Mouse (Mus musculus): ENCODE data around the gene Scn3a. TPM values are rescaled to one million over a fixed set of nuclear protein-coding genes. Genes with fewer than 3 reads are reported as not detected.
"Not testable (repeated sequence)": the region's sequence is repeated elsewhere in the genome, so short reads cannot be mapped to it uniquely, and the experiment has no call there.

Scn3a gene
- total RNA-seq, 1 experiment from 2014 or later = 6.2 TPM

DNA sequence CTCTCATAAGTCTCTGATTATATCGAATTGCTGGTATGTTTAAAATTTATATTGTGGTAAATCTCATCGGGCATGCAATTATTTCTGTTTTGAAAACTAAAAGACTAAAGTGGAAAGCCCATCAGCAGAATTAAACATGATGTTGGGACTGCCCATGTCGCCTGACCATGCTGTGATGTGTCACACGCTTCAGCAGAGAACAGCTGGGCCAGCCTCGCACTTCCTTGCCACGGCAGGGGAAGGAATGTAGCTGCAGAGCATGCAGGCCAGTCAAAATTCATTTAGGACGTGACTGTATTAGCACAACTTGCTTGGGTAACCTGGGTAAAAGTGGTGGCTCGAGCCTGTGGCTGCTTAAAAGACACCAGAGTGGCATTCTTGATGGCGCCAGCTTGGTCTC, 77.0 kb downstream of the Scn3a start:
- DNase-seq = no peak

DNA sequence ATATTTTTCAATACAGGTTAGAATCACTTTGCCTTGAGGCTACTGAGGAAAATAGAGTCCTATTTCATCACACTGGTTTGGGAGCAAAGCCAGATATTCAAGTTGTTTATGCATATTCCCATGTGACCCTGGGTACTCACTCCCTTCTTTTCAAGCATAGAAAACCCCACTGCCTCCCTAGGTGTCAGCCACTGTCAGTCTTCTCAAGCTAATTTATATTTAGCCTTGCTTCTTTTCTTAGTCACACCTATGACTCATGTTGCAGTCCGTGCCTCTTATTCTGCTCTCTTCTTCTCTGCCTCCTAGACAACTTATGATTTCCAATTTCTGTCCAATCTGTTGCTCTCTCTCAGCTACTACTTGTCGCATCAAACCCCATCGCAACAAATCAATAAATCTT, 84.0 kb downstream of the Scn3a start:
- DNase-seq = peak; percentile 14

DNA sequence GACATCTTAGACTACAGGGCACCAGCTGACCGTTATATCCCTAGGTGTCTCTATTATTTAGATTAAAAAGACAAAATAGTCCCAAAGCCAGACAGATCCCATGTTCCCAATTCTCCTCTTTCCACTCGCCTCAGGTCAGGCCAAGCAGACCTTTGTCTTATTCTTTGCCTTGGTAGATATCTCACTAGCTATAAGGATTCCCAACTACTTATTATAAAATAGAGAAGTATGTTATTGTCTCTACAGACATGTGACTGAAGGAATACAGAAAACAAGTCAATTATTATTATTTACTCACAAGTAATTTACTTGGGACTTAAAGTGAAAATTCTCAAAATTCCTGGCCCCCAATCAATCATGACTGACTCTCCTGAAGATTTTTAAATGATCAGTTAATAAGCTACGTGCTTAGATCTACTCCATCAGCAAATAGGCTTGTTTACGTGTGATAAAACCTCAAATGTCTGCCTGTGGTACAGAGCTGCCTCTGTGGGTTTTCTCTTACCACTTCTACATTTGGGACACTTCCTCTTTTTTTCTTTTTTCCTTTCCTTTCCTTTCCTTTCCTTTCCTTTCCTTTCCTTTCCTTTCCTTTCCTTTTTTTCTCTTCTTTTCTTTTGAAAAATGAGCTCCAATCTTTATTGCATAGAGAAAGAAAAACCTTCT, 86.3 kb downstream of the Scn3a start:
- no peak for DNase-seq

DNA sequence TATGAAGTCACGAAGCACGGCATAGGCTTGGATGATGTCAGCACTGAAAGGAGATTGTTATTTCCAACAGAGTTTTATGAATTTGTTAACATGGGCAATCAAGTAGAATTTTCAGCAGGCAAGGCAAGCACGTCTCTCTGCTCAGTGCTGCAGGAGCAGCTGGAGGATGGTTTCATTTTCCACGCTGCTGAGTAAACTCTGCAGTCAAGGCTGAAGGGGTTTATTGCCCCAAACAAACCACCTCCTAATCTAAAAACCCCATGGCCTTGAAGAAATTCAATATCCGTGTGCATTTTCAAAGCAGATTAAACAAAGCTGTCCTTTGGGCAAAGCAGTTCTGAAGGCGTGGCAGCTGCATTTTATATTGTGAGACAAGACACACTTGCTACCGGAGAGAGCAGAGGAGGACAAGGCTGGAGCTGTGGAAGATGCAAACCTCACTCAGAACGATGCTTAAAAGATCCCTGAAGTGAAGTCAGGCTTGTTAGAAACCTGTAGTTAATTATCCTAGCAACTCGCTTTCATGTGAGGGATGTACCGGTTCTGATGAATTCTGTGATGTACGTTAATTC, 96.0 kb downstream of the Scn3a start:
- peak; percentile 8 for DNase-seq

DNA sequence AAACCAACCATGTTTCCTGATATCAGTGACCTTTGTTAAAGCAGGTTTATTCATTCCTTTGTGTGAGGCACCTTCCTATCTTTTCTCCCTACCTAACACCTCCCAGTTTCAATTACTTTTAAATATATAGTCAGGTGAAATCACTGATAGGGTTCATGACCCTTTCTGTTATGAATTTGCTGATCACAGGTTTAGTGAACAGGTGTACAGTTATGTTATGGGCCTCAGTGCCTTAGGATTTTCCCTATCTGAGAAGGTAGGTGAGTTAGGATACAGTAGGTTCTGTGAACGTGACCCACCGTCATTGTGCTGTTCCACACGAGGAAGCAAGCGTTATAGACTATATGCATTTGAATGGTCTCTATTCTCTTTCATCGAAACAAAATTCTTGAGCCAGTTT, 101.7 kb downstream of the Scn3a start:
- no peak for DNase-seq

DNA sequence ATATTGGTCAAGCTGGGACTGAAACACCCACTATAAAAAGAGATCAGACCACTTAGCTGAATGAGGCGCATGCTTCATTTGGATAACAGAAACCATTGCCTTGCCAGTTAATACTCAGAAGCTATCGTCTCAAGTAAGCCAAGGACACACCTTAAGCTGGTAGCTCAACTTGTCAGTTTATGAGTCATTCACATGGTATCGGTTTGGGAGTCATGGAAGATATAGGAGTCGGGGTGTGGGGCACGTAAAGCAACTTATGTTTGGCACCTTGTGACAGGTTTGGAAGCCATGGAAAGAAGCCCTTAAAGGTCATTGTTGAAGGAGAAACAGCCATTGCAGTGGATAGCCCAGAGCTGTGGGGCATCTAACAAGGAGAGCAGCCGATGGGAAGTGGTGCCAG, 113.7 kb downstream of the Scn3a start:
- no peak for DNase-seq

DNA sequence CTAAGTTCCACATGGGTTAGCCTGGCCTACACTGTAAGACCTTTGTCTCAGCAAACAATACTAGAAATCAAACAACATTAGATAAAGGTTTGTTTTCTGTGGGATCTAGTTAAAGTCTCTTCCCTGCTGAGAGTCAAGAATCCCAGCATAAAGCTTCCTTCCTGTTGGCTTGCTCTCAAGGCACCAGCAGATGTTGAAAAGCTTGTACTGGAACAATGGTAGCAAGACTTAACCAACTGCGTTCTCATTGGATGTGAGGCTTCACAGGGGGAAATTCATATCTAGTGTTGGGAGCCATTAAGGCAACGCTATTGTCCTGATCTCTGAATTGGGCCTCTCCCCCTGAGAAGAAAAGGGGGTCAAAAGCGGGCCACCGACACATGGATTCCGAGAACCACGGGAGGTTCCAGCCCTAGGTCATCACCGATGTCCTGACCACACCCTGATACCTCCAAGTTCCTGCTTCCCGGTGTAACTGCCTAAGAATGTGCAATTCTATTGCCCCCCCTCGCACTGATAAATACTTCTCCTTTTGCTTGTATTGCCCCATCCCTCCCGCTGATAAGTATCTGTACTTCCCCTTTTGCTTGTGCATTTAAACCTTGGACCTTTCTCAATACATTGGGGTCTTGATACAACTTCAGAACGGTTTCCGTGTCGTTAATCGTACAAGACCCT, 115.9 kb downstream of the Scn3a start:
- not testable (repeated sequence) for DNase-seq

DNA sequence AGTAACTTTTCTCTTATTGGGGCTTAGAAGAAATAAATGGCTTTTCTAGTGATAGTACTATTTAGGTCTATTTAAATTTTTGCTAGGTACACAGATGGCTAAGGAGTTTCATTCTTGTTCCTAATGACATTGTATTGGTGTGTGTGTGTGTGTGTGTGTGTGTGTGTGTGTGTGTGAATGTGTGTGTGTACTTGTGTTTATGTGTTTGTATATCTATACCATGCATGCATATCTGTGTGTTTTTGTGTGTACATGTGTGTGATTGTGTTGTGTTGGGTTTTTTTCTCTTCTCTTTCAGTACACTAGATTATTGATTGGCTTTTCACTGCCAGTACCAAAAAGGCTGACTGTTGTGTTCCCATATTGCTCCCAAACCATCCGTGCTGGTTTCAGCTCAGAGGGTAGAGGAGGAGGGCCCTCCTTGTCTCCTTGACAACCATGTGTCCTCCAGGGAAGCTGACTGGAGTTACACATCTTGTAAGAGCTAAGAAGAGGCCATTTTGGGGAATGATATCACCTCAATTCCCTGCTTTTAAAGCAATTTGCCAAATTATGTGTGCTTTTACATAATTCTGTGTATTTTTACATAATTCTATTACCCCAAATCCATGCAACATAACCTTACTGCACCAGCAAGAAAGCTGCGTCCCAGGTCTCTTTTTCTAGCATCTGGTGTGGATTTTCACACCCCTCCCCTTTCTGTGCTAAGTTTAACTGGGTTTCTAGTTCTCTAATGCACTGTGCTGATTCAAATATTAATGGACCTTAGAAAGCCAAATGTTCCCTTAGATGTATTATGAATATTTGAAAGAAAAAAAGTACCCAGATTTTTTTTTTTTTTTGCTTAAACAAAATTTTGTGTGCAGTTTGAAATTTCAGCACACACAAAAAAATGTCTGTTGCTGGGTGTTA, 116.7 kb downstream of the Scn3a start:
- DNase-seq = no peak

DNA sequence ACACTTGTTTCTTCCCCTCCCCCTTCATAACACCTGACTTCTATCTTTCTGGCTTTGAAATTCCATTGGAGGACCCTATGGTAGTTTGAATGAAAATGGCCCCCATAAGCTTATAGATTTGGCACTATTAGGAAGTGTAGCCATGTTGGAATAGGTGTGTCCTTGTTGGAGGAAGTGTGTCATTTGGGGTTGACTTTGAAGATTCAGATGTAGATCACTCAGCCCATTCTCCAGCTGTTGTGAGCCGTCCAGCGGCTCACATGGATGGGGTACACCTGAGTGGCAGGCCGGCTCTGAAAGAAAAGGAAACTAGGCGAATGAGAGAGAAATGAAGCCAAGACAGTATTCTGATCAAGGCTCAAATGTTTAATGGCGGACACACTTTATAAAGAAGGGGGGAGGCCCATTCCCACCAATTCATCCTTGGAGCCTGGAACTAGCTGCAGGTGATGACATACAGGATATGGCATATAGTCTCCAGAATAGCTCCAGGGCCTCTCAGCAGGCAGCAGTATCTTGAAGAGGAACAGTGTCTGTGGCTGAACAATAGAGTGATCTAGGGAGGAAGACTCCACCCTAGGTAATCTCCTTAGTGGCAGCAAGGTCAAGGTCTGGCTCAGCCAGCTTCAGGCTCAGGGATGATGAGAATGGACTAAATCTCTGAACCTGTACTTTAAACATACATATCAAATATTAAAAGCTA, 118.2 kb downstream of the Scn3a start:
- no peak for DNase-seq

DNA sequence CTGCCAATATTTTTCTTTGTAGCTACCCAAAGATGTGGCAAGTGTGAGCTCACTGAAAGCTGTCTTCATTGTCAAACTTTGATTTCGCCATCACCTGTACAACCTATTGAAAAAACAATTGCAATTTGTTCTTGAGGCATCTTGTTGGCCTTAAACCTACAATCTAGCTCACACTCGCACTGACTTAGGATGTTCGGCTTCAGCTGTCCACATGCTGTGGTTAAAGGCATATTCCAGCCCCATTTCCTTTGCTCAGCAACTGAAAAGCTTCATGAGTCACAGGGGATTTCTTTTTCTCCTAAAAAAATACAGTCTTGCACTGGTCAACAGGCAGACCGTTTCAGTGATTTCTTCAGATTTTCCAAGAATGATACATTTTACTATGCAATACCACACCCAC, 124.3 kb downstream of the Scn3a start:
- DNase-seq = no peak

DNA sequence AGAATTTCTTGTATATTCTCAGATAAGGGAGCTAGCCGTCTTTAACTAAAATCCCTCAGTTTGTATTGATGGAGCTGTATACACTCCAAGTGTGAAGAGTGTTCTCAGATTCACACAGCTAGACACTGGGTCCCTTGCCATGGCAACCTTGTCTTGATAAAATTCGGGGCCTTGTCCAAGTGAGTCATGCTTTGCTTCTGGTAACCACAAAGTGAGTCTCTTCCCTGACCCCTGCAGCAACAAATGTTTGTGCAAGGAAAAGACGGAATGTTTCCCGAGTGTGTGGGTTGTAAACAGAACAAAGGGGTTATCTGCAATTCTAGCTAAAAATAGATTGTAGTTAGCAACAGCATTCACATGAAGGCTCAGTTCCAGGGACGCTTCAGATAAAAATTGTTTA, 125.9 kb downstream of the Scn3a start:
- DNase-seq = peak; percentile 49

DNA sequence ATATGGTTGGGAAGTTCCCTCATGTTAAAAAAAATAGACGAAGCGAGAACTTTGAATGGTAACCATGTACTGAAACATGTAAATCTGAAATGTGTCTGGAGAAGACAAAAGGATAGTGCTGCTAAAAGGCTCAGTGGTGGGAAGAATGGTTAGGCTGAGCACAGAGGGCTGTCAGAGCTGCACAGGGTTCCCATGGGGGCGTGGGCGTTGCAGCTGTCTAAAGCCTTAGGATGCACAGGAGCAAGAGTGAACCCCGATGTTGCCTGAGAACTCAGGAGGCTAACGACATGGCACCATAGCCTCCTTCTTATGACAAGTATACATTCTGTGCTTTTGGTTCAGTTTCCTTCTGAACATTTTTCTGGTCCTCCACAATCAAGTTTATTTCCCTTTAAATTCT, 126.3 kb downstream of the Scn3a start:
- DNase-seq = no peak

DNA sequence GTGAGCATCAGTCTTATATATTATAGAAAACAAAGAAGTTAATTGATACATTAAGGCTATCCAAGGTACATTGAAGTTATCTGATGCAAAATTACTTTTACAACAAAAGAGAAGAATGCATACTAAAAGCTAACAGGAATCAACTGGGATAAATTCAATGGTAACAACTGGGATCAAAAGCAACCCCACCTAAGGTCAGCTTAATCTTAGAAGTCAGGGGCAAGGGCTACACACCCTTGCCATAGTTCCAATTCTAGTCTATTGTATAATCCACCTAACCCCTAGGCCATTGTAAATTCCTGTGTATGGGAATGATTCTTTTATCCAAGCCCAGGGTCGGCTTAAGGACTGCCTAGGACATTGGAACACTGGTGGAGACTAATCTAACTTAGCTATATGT, 130.5 kb downstream of the Scn3a start:
- no peak for DNase-seq

DNA sequence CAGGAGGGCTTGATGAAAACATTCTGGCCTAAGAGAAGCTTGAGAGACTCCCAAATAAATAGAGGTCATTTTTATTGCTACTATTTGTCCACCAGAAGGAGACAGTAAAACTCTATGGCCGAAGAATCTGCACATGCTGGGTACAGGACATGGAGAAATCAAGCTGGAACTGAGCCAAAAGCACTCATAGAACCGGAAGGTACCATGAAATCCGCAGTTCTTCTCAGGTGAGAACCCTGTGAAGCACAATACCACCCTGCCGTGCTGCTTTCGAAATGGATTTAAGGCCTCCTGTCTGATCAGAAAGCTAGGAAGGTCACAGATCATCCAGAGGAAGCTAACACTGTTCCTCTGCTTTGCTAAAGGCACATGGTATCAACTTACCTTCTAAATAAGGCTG, 143.9 kb downstream of the Scn3a start:
- DNase-seq = no peak

DNA sequence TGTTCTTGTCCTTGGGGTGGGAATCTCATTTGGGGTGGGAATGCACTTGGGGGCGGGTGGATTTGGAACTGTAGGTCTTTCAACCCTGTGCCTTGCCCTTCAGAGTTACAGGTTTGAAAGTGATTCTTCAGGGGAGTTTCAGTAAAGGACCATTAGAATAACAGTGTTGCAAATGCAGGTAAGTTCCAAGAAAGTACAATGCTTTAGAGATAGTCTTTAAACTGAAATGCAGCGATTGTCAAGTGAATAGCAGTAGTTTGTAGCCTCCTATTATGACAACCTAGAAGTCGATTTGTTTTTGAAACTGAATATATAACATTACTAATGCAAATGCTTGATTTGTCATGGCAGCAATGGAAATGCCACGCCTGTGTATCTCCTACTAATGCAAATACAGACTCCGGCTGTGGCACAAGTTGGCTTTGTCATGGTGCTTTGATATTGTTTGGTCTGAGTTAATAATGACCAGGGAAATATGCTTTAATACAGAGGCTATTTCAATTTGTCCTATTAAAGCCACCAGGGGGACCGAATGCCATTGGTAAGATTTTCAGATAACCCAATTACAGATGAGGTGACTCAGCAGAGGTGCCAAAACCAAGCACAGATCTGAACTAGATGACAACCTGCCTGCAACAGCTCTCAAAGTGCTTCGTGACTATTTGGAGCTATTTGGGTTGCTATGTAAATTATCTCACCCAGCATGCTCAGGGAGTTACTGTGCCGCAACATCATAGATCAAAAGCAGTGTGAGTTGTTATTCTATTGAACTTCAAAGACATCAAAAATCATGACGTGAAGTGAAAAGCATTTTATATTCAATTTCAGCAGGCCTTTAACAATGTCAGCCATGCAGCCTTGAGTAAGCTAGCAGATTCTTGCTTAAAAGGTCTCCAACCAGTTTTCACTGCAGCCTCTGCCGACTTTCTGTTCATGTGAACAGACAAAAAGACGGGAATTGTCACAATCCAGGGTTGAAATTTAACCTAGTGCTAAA, 145.9 kb downstream of the Scn3a start:
- DNase-seq = no peak

DNA sequence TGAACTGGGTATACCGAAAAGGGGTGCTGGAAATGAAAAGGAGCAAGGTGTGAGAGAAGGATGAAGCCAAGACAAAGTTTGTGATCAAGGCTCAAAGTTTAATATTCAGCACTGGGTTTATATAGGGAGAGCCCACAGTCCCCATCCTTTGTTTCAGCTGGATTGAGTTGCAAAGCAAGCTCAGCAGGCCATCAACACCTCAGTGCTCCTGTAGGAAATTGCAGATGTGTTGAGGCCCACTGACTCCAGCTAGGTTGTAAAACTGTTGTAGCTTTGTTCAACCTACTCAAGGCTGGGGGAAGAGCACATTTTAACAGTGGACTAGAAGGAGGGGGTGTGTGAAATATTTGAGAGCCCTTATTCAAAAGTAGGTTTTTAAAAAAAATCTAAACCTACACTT, 148.8 kb downstream of the Scn3a start:
- DNase-seq = no peak

DNA sequence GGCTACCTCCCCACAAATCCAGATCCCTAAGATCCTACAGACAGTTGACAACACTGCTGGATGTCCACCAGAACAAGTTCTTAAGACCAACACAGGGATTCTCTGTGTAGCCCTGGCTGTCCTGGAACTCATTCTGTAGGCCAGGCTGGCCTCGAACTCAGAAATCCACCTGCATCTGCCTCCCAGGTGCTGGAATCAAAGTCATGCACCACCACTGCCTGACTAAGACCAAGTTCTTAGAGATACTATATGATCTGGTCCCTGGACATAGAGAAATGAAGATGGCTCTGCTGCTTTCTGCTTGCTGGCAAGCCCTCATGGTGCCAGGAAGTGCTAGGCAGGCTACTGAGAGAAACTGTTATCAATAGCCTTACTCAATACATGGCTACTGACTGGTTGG, 150.9 kb downstream of the Scn3a start:
- no peak for DNase-seq

DNA sequence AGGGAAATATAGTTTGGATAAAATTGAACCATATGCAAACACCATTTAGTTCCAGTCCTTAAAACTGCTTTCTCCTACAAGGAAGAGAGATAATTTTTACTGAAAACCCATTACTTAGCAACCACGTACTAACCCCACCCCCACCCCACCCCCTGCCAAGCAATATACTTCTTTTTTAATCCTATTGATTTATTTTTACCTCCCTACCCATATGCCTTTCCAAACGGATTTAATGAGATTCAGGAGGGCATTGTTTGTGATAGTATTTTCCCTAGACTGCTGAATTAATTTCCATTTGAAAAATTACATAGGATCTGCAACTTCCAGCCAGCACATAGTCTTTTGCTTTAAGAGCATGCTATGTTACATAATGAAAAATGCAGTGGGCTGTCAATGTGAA, 152.1 kb downstream of the Scn3a start:
- DNase-seq = no peak

DNA sequence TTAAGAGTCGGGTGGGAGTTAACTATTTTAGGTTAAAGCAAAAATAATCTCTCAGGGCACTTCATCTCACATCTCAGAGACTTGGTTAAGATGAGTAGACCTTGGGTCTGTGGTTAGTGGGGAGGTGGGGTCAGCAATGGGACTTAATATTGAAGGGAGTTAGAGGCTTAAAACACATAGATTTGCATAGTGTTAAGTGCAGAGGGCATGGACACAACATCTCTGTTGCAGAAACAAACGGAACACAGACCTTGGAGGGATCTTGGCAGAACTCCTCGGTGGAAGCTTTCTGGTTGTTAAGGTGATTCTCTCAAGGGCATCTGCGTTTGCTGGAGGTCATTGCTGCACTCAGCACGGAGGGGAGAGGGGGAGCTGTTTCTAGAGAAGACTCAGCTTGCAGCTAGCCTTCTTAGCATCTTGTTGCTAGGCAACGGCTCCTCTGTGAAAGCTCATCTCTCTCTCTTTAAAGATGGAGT, 152.6 kb downstream of the Scn3a start:
- DNase-seq = peak; percentile 57

DNA sequence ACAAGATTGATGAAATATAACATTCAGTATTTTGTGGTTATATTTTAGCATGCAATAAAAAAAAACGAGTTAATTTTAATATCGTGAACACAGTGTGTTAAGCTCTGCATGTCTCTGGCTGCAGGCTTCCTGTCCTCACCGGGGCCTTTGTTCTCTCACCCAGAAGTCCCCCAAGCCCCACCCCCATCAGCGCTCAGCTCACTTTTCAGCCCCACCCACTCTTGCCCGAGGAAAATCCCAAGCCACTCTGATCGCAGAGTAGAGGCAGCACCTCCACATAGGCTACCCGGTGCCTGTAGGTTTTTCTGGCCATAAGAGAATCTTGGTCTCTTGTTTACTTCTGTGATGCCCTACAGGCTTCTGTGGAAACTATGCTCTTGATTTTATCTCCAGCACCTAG, 153.2 kb downstream of the Scn3a start:
- peak; percentile 59 for DNase-seq

DNA sequence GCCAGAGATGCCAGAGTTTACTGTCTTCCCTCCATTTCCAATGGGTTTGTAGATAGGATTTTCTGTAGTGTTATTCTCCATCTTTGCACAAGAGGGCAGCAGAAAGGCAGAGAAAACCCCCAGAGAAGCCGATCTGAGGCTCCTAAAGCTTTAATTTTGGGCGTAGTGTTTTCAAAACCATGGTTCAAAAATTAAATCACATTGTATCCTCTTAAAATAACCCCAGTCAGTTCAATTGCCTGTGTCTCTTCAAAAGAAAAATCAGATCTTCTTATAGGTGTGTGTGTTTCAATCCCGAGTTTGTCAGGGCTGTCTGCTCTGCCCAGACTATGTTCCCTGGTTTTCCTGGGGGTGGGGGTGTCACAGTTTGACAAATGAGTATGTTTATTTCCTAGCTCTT, 153.7 kb downstream of the Scn3a start:
- peak; percentile 18 for DNase-seq
